Mouse (Mus musculus): ENCODE results near the gene Prkra.

The Prkra gene

GRCm38 (mm10) chr2:76647883-76648570, at the start of gene Prkra, which contains the start of gene Pjvk:
Gene Prkra, minus strand, starts transcription at chr2:76648015.
Gene Pjvk, plus strand, starts transcription at chr2:76648476.
- peak; percentile 99 for DNase-seq

DNA sequence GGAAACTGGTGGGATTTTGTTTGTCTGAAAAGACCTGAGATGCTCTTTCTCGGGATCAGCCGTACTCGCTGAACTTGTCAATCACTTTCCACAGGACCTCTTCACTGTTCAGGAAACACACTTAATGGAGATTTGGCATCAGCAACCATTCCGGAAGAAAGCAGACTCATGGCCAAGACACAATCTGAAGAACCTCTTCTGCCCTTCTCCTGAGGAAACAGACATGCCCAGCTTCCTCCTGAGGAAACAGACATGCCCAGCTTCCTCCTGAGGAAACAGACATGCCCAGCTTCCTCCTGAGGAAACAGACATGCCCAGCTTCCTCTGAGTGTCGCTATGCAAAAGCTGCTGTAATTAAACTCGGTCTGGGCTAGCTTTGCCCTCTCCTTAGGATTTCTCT, 47.5 kb upstream of the Prkra start:
- no peak for DNase-seq

- no peak for DNase-seq
Observed at GRCm38 (mm10) chr2:76693765-76694164, 46.0 kb upstream of the Prkra start.

GRCm38 (mm10) chr2:76690436-76691204, 42.8 kb upstream of the Prkra start:
- no peak for DNase-seq

GRCm38 (mm10) chr2:76688162-76688561, 40.3 kb upstream of the Prkra start:
- DNase-seq = no peak

DNA sequence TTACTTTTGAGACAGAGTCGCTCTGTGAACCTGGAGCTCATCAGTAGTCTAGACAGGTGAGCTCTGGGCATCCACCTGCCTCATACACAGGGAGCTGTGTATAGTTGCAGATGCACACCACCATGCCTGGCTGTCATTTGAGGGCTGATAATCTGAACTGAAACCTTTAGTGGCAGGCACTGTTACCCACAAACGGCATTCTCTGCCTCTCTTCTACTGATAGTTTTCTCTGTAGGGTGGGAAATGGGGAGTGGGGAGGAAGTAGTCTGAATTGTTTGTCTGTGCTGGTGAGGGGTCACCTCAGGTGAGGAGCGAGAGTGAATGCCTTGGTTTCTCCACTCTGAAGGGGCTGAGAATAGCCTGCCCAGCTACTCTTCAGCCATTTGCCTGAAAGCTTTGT, 39.8 kb upstream of the Prkra start:
- no peak for DNase-seq

DNA sequence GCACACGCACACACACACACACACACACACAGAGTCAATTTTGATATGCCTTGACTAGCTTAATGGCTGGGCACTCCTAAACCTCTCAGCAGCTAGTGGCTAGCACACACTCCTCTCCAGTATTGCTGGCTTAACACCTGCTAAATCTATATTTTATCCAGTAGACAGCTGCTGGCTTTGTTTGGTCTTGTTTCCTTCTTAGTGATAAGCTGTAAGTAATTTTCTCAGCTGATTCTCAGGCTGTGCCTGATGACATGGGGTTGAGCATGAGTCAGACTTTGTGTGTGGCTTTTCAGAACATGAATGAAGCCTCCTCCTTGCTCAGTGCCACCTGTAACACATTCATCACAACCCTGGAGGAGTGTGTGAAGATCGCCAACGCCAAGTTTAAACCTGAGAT, 39.2 kb upstream of the Prkra start:
- DNase-seq = no peak

- no peak for DNase-seq
Observed at GRCm38 (mm10) chr2:76682301-76682700, 34.5 kb upstream of the Prkra start.

DNA sequence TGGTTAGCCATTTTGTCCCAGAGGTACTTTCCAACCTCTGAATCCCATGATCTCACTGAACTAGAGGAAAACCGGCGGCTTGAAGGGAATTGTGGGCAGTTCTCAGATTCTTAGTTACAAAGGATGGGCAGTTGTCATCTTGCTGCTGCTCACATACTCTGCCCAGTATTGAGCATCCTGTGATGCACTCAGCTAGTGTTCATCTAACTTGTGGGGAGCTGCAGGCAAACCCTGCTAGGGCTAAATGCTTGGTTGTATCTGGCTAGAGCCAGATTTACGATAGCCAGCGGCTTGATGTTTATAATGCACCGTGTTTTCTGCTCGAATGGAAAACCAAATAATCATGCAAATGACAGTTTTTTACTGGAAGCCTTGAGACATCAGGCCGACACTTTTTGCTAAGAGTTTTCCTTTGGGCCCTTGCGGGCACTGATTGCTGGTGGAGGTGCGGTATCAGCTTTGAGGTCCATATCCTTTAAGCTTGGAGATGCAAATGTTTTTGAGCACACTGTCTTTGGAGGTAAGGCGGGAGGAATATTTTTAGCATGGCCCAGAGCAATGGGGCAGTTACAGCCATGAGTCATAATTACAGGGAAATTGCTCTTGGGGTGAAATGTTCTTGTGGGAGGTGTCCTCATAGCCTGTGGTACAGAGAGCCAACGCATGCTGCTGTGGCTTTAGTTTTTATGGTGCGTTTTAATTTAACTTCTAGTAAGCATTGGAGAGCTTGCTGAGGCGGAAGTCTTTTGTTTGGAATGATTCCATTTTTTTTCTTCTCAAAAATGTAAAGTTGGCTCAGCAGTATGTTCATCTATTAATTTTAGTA, 28.8 kb upstream of the Prkra start:
- DNase-seq = peak; percentile 26

GRCm38 (mm10) chr2:76675949-76676348, 28.1 kb upstream of the Prkra start:
- DNase-seq = peak; percentile 4

DNA sequence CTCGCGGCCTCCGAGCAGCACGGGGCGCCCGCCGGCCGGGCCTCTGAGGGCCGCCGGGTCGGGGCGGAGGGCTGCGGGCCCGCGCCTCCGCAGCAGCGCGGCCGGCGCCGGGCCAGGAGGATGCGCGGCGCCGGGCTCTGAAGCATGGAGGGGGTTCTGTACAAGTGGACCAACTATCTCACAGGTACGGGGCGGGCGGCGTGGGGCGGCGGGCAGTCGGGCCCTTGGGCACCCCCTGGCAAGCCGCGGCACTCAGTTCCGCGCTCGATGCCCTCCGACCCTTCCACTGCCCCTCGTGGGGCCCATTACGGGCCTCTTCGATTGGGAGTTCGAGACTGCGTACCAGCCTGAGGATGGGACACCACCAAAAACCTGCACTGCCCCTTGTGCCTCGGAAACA, 27.6 kb upstream of the Prkra start:
- no peak for DNase-seq

GRCm38 (mm10) chr2:76674725-76675427, 27.1 kb upstream of the Prkra start, which contains the start of gene Plekha3:
Gene Plekha3, plus strand, starts transcription at chr2:76675281.
- peak; percentile 90 for DNase-seq

GRCm38 (mm10) chr2:76673472-76674081, 25.8 kb upstream of the Prkra start:
- peak; percentile 64 for DNase-seq

GRCm38 (mm10) chr2:76672966-76673392, 25.2 kb upstream of the Prkra start, which contains the start of gene Fkbp7:
Gene Fkbp7, minus strand, starts transcription at chr2:76673116.
- DNase-seq = peak; percentile 95

- peak; percentile 16 for DNase-seq
Observed at GRCm38 (mm10) chr2:76672134-76672745, 24.4 kb upstream of the Prkra start.

- no peak for DNase-seq
Observed at GRCm38 (mm10) chr2:76671641-76672040, 23.8 kb upstream of the Prkra start.

GRCm38 (mm10) chr2:76667200-76667599, 19.4 kb upstream of the Prkra start:
- no peak for DNase-seq

DNA sequence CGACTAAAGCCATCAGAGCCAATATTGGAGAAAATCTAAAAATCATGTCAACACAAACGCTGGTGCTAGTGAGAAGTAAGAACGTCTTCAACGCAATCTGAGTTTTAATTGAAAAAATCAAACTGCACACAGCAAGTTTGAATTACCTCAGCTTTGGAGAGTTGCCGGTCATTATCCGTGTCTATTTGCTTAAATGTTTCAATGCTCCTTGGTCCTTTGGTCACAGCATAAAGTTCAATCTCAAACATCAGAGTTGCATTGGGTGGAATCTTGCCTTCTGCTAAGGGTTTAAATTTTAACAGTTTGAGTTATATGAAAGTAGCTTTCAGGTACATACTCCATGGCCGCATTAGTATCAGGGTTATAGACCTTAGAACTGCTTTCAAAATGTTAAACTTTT, 17.7 kb upstream of the Prkra start:
- no peak for DNase-seq

- DNase-seq = no peak
Observed at GRCm38 (mm10) chr2:76659419-76659818, 11.6 kb upstream of the Prkra start.

DNA sequence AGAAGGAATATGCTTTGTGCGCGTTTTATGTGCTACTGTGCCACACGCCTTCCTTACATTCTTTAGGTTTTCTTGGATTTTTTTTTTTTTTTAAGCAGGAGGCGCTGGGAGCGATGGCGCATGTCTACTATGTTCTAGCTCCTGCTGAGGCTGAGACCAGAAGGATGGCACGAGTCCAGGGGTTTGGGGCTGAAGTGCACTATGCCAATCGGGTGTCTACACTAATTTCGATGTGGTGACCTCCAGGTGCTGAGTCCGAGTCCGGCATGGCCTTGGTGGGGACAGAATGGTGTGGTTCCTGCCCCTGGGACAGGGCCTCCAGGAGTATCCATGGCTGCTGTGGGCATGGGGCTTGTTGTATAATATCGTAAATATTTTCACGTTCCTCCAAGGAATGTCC, 10.7 kb upstream of the Prkra start:
- no peak for DNase-seq

- peak; percentile 56 for DNase-seq
Observed at GRCm38 (mm10) chr2:76655982-76656381, 8.2 kb upstream of the Prkra start.

DNA sequence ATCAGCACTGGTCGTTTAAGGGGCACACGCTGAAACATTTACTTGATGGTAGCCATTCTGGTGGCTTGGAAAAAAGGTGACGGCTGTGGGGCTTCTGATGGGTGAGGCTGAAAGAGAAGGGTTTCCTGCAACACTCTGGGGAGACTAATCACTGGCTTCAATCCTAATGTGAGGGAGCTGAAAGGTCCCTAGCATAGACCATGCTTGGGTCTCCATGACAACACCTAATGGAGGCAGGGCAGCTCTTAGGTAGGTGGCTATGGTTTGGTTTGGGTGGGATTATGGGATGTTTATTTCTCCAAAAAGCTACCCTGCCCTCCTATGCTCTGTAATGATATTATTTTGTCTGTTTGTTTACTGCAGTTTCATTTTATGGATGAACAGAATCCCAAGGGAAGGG, 7.6 kb upstream of the Prkra start:
- DNase-seq = no peak
